Mouse (Mus musculus): Measurements from ENCODE around the gene Mast3. TPM values are rescaled to one million over a fixed set of nuclear protein-coding genes. Genes with fewer than 3 reads are reported as not detected.
A peak's percentile ranks its signal among the peaks of the same experiment; 100 is the strongest.

The Mast3 gene
- polyA plus RNA-seq, 1 experiment from 2014 or later = 15.8 TPM

GRCm38 (mm10) chr8:70743656-70744590 lies 60.9 kb downstream of the Mast3 start:
- Histone ChIP-seq H3K27ac (no peak overlapping the region), H3K9ac (peak overlapping the region; percentile 51), H3K4me2 (peak overlapping the region; percentile 57), H3K9me3 (replicated peaks) (no peaks in the 10 kb centered on the region), H3K4me1 (peaks cover 16% of the 10 kb centered on the region), H3K4me3 (peak overlapping the region; percentile 31), H3K36me3 (ENCODE audit: poor library complexity, severe bottlenecking) (no peaks in the 10 kb centered on the region), H3K27me3 (peaks cover 85% of the 10 kb centered on the region)
- WGBS = 5% methylated on average over 48 of the region's 48 CpGs
- ATAC-seq = peak; percentile 46; the same call in 1 of the 2 replicates

GRCm38 (mm10) chr8:70742981-70743655 lies 61.7 kb downstream of the Mast3 start:
- 2% methylated on average over 38 of the region's 38 CpGs for WGBS
- ATAC-seq = no peak
- Histone ChIP-seq H3K4me3 (peak overlapping the region; percentile 31), H3K4me1 (peaks cover 16% of the 10 kb centered on the region), H3K27me3 (peaks cover 83% of the 10 kb centered on the region), H3K9ac (peak overlapping the region; percentile 51), H3K36me3 (ENCODE audit: poor library complexity, severe bottlenecking) (no peaks in the 10 kb centered on the region), H3K27ac (no peak overlapping the region), H3K4me2 (peak overlapping the region; percentile 57), H3K9me3 (replicated peaks) (no peaks in the 10 kb centered on the region)

- no peak overlapping the region for H3K27ac ChIP-seq
- no peak overlapping the region; the same call in 1 of the 2 replicates for H3K9ac ChIP-seq
- H3K4me2 ChIP-seq = no peak overlapping the region
- no peak for ATAC-seq
- H3K4me3 ChIP-seq = no peak overlapping the region
- WGBS = 76% methylated on average over 11 of the region's 11 CpGs
- H3K27me3 ChIP-seq = peaks cover 81% of the 10 kb centered on the region
- no peaks in the 10 kb centered on the region for H3K36me3 ChIP-seq (ENCODE audit: poor library complexity, severe bottlenecking)
- H3K9me3 ChIP-seq (replicated peaks) = no peaks in the 10 kb centered on the region
- H3K4me1 ChIP-seq = peaks cover 16% of the 10 kb centered on the region
Measured at GRCm38 (mm10) chr8:70742176-70742575, 62.7 kb downstream of the Mast3 start.

- no peak overlapping the region for H3K9ac ChIP-seq
- no peaks in the 10 kb centered on the region for H3K9me3 ChIP-seq (replicated peaks)
- H3K4me2 ChIP-seq = no peak overlapping the region
- no peaks in the 10 kb centered on the region for H3K36me3 ChIP-seq (ENCODE audit: poor library complexity, severe bottlenecking)
- H3K27ac ChIP-seq = no peak overlapping the region
- peaks cover 16% of the 10 kb centered on the region for H3K4me1 ChIP-seq
- ATAC-seq = no peak
- no peak overlapping the region for H3K4me3 ChIP-seq
- WGBS = 66% methylated on average over 5 of the region's 5 CpGs
- peaks cover 76% of the 10 kb centered on the region for H3K27me3 ChIP-seq
Measured at GRCm38 (mm10) chr8:70741661-70742060, 63.2 kb downstream of the Mast3 start.

- H3K27ac ChIP-seq = no peak overlapping the region
- H3K36me3 ChIP-seq (ENCODE audit: poor library complexity, severe bottlenecking) = no peaks in the 10 kb centered on the region
- H3K4me1 ChIP-seq = peaks cover 4% of the 10 kb centered on the region
- no peak overlapping the region for H3K9ac ChIP-seq
- no peak for ATAC-seq
- H3K4me3 ChIP-seq = no peak overlapping the region
- H3K9me3 ChIP-seq (replicated peaks) = no peaks in the 10 kb centered on the region
- H3K4me2 ChIP-seq = no peak overlapping the region
- WGBS = 74% methylated on average over 3 of the region's 3 CpGs
- H3K27me3 ChIP-seq = peaks cover 45% of the 10 kb centered on the region
Measured at GRCm38 (mm10) chr8:70738211-70738610, 66.6 kb downstream of the Mast3 start.

- ATAC-seq = no peak
- no peak overlapping the region for H3K4me3 ChIP-seq
- H3K4me1 ChIP-seq = no peaks in the 10 kb centered on the region
- H3K36me3 ChIP-seq (ENCODE audit: poor library complexity, severe bottlenecking) = no peaks in the 10 kb centered on the region
- no peak overlapping the region for H3K27ac ChIP-seq
- peaks cover 40% of the 10 kb centered on the region for H3K27me3 ChIP-seq
- 67% methylated on average over 5 of the region's 5 CpGs for WGBS
- no peaks in the 10 kb centered on the region for H3K9me3 ChIP-seq (replicated peaks)
- H3K9ac ChIP-seq = no peak overlapping the region
- H3K4me2 ChIP-seq = no peak overlapping the region
Measured at GRCm38 (mm10) chr8:70737705-70738104, 67.1 kb downstream of the Mast3 start.

GRCm38 (mm10) chr8:70730956-70731355 lies 73.9 kb downstream of the Mast3 start:
- no peak for ATAC-seq
- Histone ChIP-seq H3K4me3 (no peak overlapping the region), H3K9ac (no peak overlapping the region), H3K9me3 (replicated peaks) (no peaks in the 10 kb centered on the region), H3K4me2 (no peak overlapping the region), H3K4me1 (peaks cover 4% of the 10 kb centered on the region), H3K27me3 (peaks cover 62% of the 10 kb centered on the region), H3K27ac (no peak overlapping the region), H3K36me3 (ENCODE audit: poor library complexity, severe bottlenecking) (no peaks in the 10 kb centered on the region)
- 86% methylated on average over 4 of the region's 4 CpGs for WGBS

- ATAC-seq = no peak
- H3K9ac ChIP-seq = peak overlapping the region; percentile 43; the same call in 1 of the 2 replicates
- H3K9me3 ChIP-seq (replicated peaks) = no peaks in the 10 kb centered on the region
- WGBS = 5% methylated on average over 34 of the region's 34 CpGs
- H3K36me3 ChIP-seq (ENCODE audit: poor library complexity, severe bottlenecking) = no peaks in the 10 kb centered on the region
- H3K4me2 ChIP-seq = peak overlapping the region; percentile 50
- H3K27me3 ChIP-seq = peaks cover 59% of the 10 kb centered on the region
- H3K4me3 ChIP-seq = peak overlapping the region; percentile 23
- H3K27ac ChIP-seq = no peak overlapping the region
- peaks cover 4% of the 10 kb centered on the region for H3K4me1 ChIP-seq
Measured at GRCm38 (mm10) chr8:70729808-70730475, 74.9 kb downstream of the Mast3 start.

Small RNA genes lying within 50 kb of the gene (microRNA-seq; reads per million reads assigned to microRNA genes)
- not detected for gene Mir7240

Other genes with a start within 250 kb of the Mast3 start
- gene Isyna1, start 210.7 kb downstream of the Mast3 start, polyA plus RNA-seq (2015; fragmentation: Nextera tagmentation; extraction: Ambion mirVana) = 87.1 and 105 TPM in 2 replicates
- 81.9 and 101 TPM in 2 replicates for gene Ssbp4, start 196.2 kb downstream of the Mast3 start, polyA plus RNA-seq (2015; fragmentation: Nextera tagmentation; extraction: Ambion mirVana)
- 0.65 and 0.68 TPM in 2 replicates for gene Lrrc25, start 188.9 kb downstream of the Mast3 start, polyA plus RNA-seq (2015; fragmentation: Nextera tagmentation; extraction: Ambion mirVana)
- 0.15 TPM in 1 of 2 replicates, not detected in the other for gene Gdf15, start 172.6 kb downstream of the Mast3 start, polyA plus RNA-seq (2015; fragmentation: Nextera tagmentation; extraction: Ambion mirVana)
- gene Pgpep1, start 144.7 kb downstream of the Mast3 start, polyA plus RNA-seq (2015; fragmentation: Nextera tagmentation; extraction: Ambion mirVana) = 64.6 and 80.8 TPM in 2 replicates
- 238 and 239 TPM in 2 replicates for gene Lsm4, start 131.8 kb downstream of the Mast3 start, polyA plus RNA-seq (2015; fragmentation: Nextera tagmentation; extraction: Ambion mirVana)
- gene Jund, start 106.1 kb downstream of the Mast3 start, polyA plus RNA-seq (2015; fragmentation: Nextera tagmentation; extraction: Ambion mirVana) = 58.6 and 68.8 TPM in 2 replicates
- gene Iqcn, start 101.6 kb downstream of the Mast3 start, polyA plus RNA-seq (2015; fragmentation: Nextera tagmentation; extraction: Ambion mirVana) = 0.05 and 0.11 TPM in 2 replicates
- not detected in 2 replicates for gene Gm3336, start 86.5 kb downstream of the Mast3 start, polyA plus RNA-seq (2015; fragmentation: Nextera tagmentation; extraction: Ambion mirVana)
- gene Pde4c, start 81.3 kb downstream of the Mast3 start, polyA plus RNA-seq (2015; fragmentation: Nextera tagmentation; extraction: Ambion mirVana) = 0.10 TPM in 1 of 2 replicates, not detected in the other
- gene Rab3a, start 50.4 kb downstream of the Mast3 start, polyA plus RNA-seq (2015; fragmentation: Nextera tagmentation; extraction: Ambion mirVana) = 180 and 188 TPM in 2 replicates
- 44.8 and 48.0 TPM in 2 replicates for gene Mpv17l2, start 44.1 kb downstream of the Mast3 start, polyA plus RNA-seq (2015; fragmentation: Nextera tagmentation; extraction: Ambion mirVana)
- 84.3 and 84.6 TPM in 2 replicates for gene Pik3r2, start 28.3 kb downstream of the Mast3 start, polyA plus RNA-seq (2015; fragmentation: Nextera tagmentation; extraction: Ambion mirVana)
- 0.09 TPM in 1 of 2 replicates, not detected in the other for gene Il12rb1, start 3.4 kb upstream of the Mast3 start, polyA plus RNA-seq (2015; fragmentation: Nextera tagmentation; extraction: Ambion mirVana)
- gene Arrdc2, start 34.7 kb upstream of the Mast3 start, polyA plus RNA-seq (2015; fragmentation: Nextera tagmentation; extraction: Ambion mirVana) = 5.6 and 5.7 TPM in 2 replicates
- gene Kcnn1, start 58.2 kb upstream of the Mast3 start, polyA plus RNA-seq (2015; fragmentation: Nextera tagmentation; extraction: Ambion mirVana) = 11.2 and 13.5 TPM in 2 replicates
- gene Ccdc124, start 68.9 kb upstream of the Mast3 start, polyA plus RNA-seq (2015; fragmentation: Nextera tagmentation; extraction: Ambion mirVana) = 169 and 179 TPM in 2 replicates
- 0.50 and 0.67 TPM in 2 replicates for gene Slc5a5, start 87.7 kb upstream of the Mast3 start, polyA plus RNA-seq (2015; fragmentation: Nextera tagmentation; extraction: Ambion mirVana)
- gene Rpl18a, start 92.4 kb upstream of the Mast3 start, polyA plus RNA-seq (2015; fragmentation: Nextera tagmentation; extraction: Ambion mirVana) = 3,255 and 3,517 TPM in 2 replicates
- gene Map1s, start 100.9 kb upstream of the Mast3 start, polyA plus RNA-seq (2015; fragmentation: Nextera tagmentation; extraction: Ambion mirVana) = 57.0 and 58.2 TPM in 2 replicates

Data from forebrain, embryonic 13.5 days (tissue).